Comparison of ENCODE assay signal across 17 mouse cellular contexts in genomic region chr4:135047251-135047650, GRCm38 (mm10).
DNase-seq lines count a peak whose midpoint lies in the region; ATAC-seq and TF ChIP-seq lines count a peak whose summit lies in the region.
"Had no signal": no experiment of that assay in that cellular context is flagged by ENCODE, and none has a peak within 500 bp of the region (broad histone marks: within the 10 kb centered on the region; RNA-seq: fewer than 3 reads in every experiment).

No protein-coding gene starts in this region.

- WGBS in hindbrain, postnatal 0 days = 48% methylated on average over 6 of the region's 6 CpGs
- WGBS in hindbrain, embryonic 12.5 days = 76% methylated on average over 6 of the region's 6 CpGs
- 64% methylated on average over 6 of the region's 6 CpGs for WGBS in forebrain, embryonic 14.5 days

- no peaks in the 10 kb centered on the region for H3K9me3 ChIP-seq in hindbrain, postnatal 0 days (ENCODE audit: low read length)
- H3K9me3 ChIP-seq in hindbrain, embryonic 12.5 days (replicated peaks) = no peaks in the 10 kb centered on the region
- no peaks in the 10 kb centered on the region for H3K9me3 ChIP-seq in megakaryocyte, embryonic 14.5 days
- no peaks in the 10 kb centered on the region for H3K9me3 ChIP-seq in forebrain, embryonic 14.5 days (replicated peaks; ENCODE audit: control insufficient read depth, low read length)
- H3K9me3 ChIP-seq: embryonic facial prominence, embryonic 10.5 days; forebrain, embryonic 13.5 days; limb, embryonic 15.5 days had no signal

- H3K4me2 ChIP-seq in hindbrain, postnatal 0 days (ENCODE audit: low read depth, low read length) = no peak overlapping the region
- no peak overlapping the region for H3K4me2 ChIP-seq in hindbrain, embryonic 12.5 days (replicated peaks)
- no peak overlapping the region for H3K4me2 ChIP-seq in forebrain, embryonic 14.5 days (ENCODE audit: low read length)
- H3K4me2 ChIP-seq: forebrain, embryonic 13.5 days; limb, embryonic 15.5 days had no signal

- H3K27me3 ChIP-seq in hindbrain, postnatal 0 days (ENCODE audit: insufficient read depth, low read length) = no peaks in the 10 kb centered on the region
- H3K27me3 ChIP-seq in hindbrain, embryonic 12.5 days = peaks cover 2% of the 10 kb centered on the region; the same call in 1 of the 2 replicates
- H3K27me3 ChIP-seq in megakaryocyte, embryonic 14.5 days (replicated peaks) = peaks cover 39% of the 10 kb centered on the region
- H3K27me3 ChIP-seq in forebrain, embryonic 14.5 days (replicated peaks; ENCODE audit: control insufficient read depth, insufficient read depth, low read length) = no peaks in the 10 kb centered on the region
- H3K27me3 ChIP-seq: forebrain, embryonic 13.5 days had no signal

- no peaks in the 10 kb centered on the region for H3K4me1 ChIP-seq in hindbrain, postnatal 0 days (ENCODE audit: insufficient read depth, low read length)
- 0 out of 2 replicates have a peak, but pooled peaks cover 5% of the 10 kb centered on the region for H3K4me1 ChIP-seq in hindbrain, embryonic 12.5 days
- H3K4me1 ChIP-seq in megakaryocyte, embryonic 14.5 days = peaks cover 54% of the 10 kb centered on the region
- no peaks in the 10 kb centered on the region for H3K4me1 ChIP-seq in forebrain, embryonic 14.5 days (ENCODE audit: control insufficient read depth, insufficient read depth, low read length)
- H3K4me1 ChIP-seq: embryonic facial prominence, embryonic 10.5 days; forebrain, embryonic 13.5 days had no signal

- no peak overlapping the region for H3K27ac ChIP-seq in hindbrain, postnatal 0 days
- H3K27ac ChIP-seq in hindbrain, embryonic 12.5 days = no peak overlapping the region
- H3K27ac ChIP-seq in forebrain, embryonic 14.5 days (ENCODE audit: low read depth, low read length) = no peak overlapping the region
- H3K27ac ChIP-seq: embryonic facial prominence, embryonic 10.5 days; forebrain, embryonic 13.5 days; limb, embryonic 15.5 days; macrophage had no signal

- DNase-seq in hindbrain, postnatal 0 days (ENCODE audit: low spot score) = peak; percentile 41
- DNase-seq in forebrain, embryonic 14.5 days (ENCODE audit: low spot score) = no peak
- DNase-seq: adrenal gland, adult 8-10 months; cerebellum, adult 11 months; cerebellum, postnatal 36 days; right cerebral cortex, postnatal 4 days; thymus, postnatal 14 days had no signal

- no peak for TF ChIP-seq CTCF in hindbrain, postnatal 0 days (IDR thresholded peaks at IDR 0.05; ENCODE audit: low read depth)

- no peak overlapping the region for H3K4me3 ChIP-seq in hindbrain, postnatal 0 days (ENCODE audit: low read length)
- no peak overlapping the region for H3K4me3 ChIP-seq in hindbrain, embryonic 12.5 days
- H3K4me3 ChIP-seq in megakaryocyte, embryonic 14.5 days (replicated peaks) = peak overlapping the region; percentile 21
- H3K4me3 ChIP-seq in forebrain, embryonic 14.5 days (ENCODE audit: low read depth, low read length) = no peak overlapping the region
- H3K4me3 ChIP-seq: embryonic facial prominence, embryonic 10.5 days; forebrain, embryonic 13.5 days; limb, embryonic 15.5 days had no signal

- no peak overlapping the region for H3K9ac ChIP-seq in hindbrain, postnatal 0 days (replicated peaks; ENCODE audit: low read length)
- H3K9ac ChIP-seq in hindbrain, embryonic 12.5 days = no peak overlapping the region
- no peak overlapping the region for H3K9ac ChIP-seq in forebrain, embryonic 14.5 days (ENCODE audit: low read length)
- H3K9ac ChIP-seq: forebrain, embryonic 13.5 days; limb, embryonic 15.5 days had no signal

- no peaks in the 10 kb centered on the region for H3K36me3 ChIP-seq in hindbrain, postnatal 0 days (ENCODE audit: insufficient read depth, low read length)
- H3K36me3 ChIP-seq in hindbrain, embryonic 12.5 days = no peaks in the 10 kb centered on the region
- H3K36me3 ChIP-seq in megakaryocyte, embryonic 14.5 days (replicated peaks; ENCODE audit: low read length) = no peaks in the 10 kb centered on the region
- no peaks in the 10 kb centered on the region for H3K36me3 ChIP-seq in forebrain, embryonic 14.5 days (ENCODE audit: control insufficient read depth, insufficient read depth, low read length)
- H3K36me3 ChIP-seq: embryonic facial prominence, embryonic 10.5 days; limb, embryonic 15.5 days had no signal

- ATAC-seq in hindbrain, postnatal 0 days = 0 out of 2 replicates have a peak, but pooled peaks have one; percentile 24
- ATAC-seq in hindbrain, embryonic 12.5 days (ENCODE audit: low FRiP score) = no peak
- ATAC-seq in megakaryocyte, adult 5-6 weeks (ENCODE audit: poor library complexity, severe bottlenecking) = no peak
- 0 out of 4 replicates have a peak, but pooled peaks have one; percentile 7 to 8 for ATAC-seq in hematopoietic stem cell, adult 5-6 weeks (replicated peaks in 1 of 2; ENCODE audit: insufficient read depth in 1 of 2, low FRiP score in 2 of 2, low TSS enrichment in 1 of 2, low read depth in 1 of 2, poor library complexity in 2 of 2, severe bottlenecking in 2 of 2)
- peak; percentile 38; the same call in 1 of the 2 replicates for ATAC-seq in megakaryocyte-erythroid progenitor cell, adult 5-6 weeks (replicated peaks; ENCODE audit: low FRiP score, low TSS enrichment, poor library complexity, severe bottlenecking)
- ATAC-seq in forebrain, embryonic 14.5 days = no peak
- ATAC-seq: CD4-positive, CD25-positive, alpha-beta regulatory T cell, adult 4 months; forebrain, embryonic 13.5 days had no signal

Comparison
In these comparisons a context has a peak if more than half of its experiments do, and no peak if none do; other contexts are left out.
1. ATAC-seq: peak in hindbrain, postnatal 0 days (single experiment), hematopoietic stem cell, adult 5-6 weeks (2 of 2) and megakaryocyte-erythroid progenitor cell, adult 5-6 weeks (single experiment); none in hindbrain, embryonic 12.5 days (single experiment), megakaryocyte, adult 5-6 weeks (single experiment) and forebrain, embryonic 14.5 days (single experiment).